Mouse (Mus musculus) lung, postnatal 25 days (tissue): ENCODE data around the gene Chmp1a.
"Not testable (repeated sequence)": the region's sequence is repeated elsewhere in the genome, so short reads cannot be mapped to it uniquely, and the experiment has no call there.

Source experiments
- DNase-seq: peaks from one replicate; pipeline ENCODE4 v3.0.0; 2022; ENCODE audit warnings: low spot score

Gene Chmp1a

GRCm38 (mm10) chr8:123231742-123232141 lies 19.2 kb upstream of the Chmp1a start:
- no peak for DNase-seq

GRCm38 (mm10) chr8:123230326-123230725 lies 17.8 kb upstream of the Chmp1a start:
- not testable (repeated sequence) for DNase-seq

GRCm38 (mm10) chr8:123228416-123228815 lies 15.9 kb upstream of the Chmp1a start:
- DNase-seq, result no peak

GRCm38 (mm10) chr8:123224278-123225266 lies 12.0 kb upstream of the Chmp1a start, which contains the start of gene Cdk10:
Gene Cdk10, plus strand, starts transcription at chr8:123224842.
- peak; percentile 94 for DNase-seq

GRCm38 (mm10) chr8:123220917-123221316 lies 8.4 kb upstream of the Chmp1a start:
- DNase-seq, result no peak

GRCm38 (mm10) chr8:123215430-123215829 lies 2.9 kb upstream of the Chmp1a start:
- no peak for DNase-seq

GRCm38 (mm10) chr8:123213118-123213772 lies 682 bp upstream of the Chmp1a start:
- no peak for DNase-seq

- no peak for DNase-seq
These were observed 687 bp downstream of the Chmp1a start for GRCm38 (mm10) chr8:123211876-123212275.

- DNase-seq, result no peak
These were observed 9.0 kb downstream of the Chmp1a start for GRCm38 (mm10) chr8:123203571-123203970.

- DNase-seq, result peak; percentile 63
These were observed 10.3 kb downstream of the Chmp1a start for GRCm38 (mm10) chr8:123202288-123202687.

GRCm38 (mm10) chr8:123199864-123200263 lies 12.7 kb downstream of the Chmp1a start:
- DNase-seq, result no peak

- DNase-seq, result not testable (repeated sequence)
These were observed 15.5 kb downstream of the Chmp1a start for GRCm38 (mm10) chr8:123197016-123197415.

- DNase-seq, result no peak
These were observed 18.8 kb downstream of the Chmp1a start for GRCm38 (mm10) chr8:123193771-123194170.

GRCm38 (mm10) chr8:123191908-123192307 lies 20.7 kb downstream of the Chmp1a start:
- no peak for DNase-seq

GRCm38 (mm10) chr8:123190678-123191077 lies 21.9 kb downstream of the Chmp1a start:
- peak; percentile 70 for DNase-seq

- no peak for DNase-seq
These were observed 23.7 kb downstream of the Chmp1a start for GRCm38 (mm10) chr8:123188841-123189240.

GRCm38 (mm10) chr8:123188006-123188405 lies 24.6 kb downstream of the Chmp1a start:
- DNase-seq, result no peak

GRCm38 (mm10) chr8:123185566-123186409 lies 26.8 kb downstream of the Chmp1a start, which contains the start of gene Dpep1:
Gene Dpep1, plus strand, starts transcription at chr8:123186242.
- DNase-seq, result peak; percentile 78

GRCm38 (mm10) chr8:123181391-123181790 lies 31.2 kb downstream of the Chmp1a start:
- DNase-seq, result peak; percentile 28

- no peak for DNase-seq
These were observed 54.6 kb downstream of the Chmp1a start, which contains the start of gene Sult5a1 for GRCm38 (mm10) chr8:123157888-123158465. Gene Sult5a1, minus strand, starts transcription at chr8:123158315.

- DNase-seq, result no peak
These were observed 56.3 kb downstream of the Chmp1a start for GRCm38 (mm10) chr8:123156070-123156773.
